Mouse (Mus musculus) right cerebral cortex, postnatal 10 days (tissue): Measurements from ENCODE around the gene Akap13.
"Not testable (repeated sequence)": the region's sequence is repeated elsewhere in the genome, so short reads cannot be mapped to it uniquely, and the experiment has no call there.

ENCODE experiments used
- DNase-seq, 2 experiments: peaks; one replicate each; pipeline ENCODE4 v3.0.0; 2021; ENCODE audit warnings: low spot score in 2 of 2

Akap13 gene

GRCm38 (mm10) chr7:75595268-75595667 lies 139.9 kb downstream of the Akap13 start:
- DNase-seq: no peak

GRCm38 (mm10) chr7:75596058-75596748 lies 140.9 kb downstream of the Akap13 start:
- no peak for DNase-seq

- no peak for DNase-seq
These were observed 142.5 kb downstream of the Akap13 start for GRCm38 (mm10) chr7:75597840-75598239.

- no peak for DNase-seq
These were observed 145.2 kb downstream of the Akap13 start for GRCm38 (mm10) chr7:75600360-75601075.

GRCm38 (mm10) chr7:75607248-75607647 lies 151.9 kb downstream of the Akap13 start:
- no peak for DNase-seq

GRCm38 (mm10) chr7:75608716-75609115 lies 153.4 kb downstream of the Akap13 start:
- DNase-seq: no peak

- no peak for DNase-seq
These were observed 154.3 kb downstream of the Akap13 start for GRCm38 (mm10) chr7:75609456-75610262.

GRCm38 (mm10) chr7:75610391-75610790 lies 155.1 kb downstream of the Akap13 start:
- DNase-seq: no peak

- no peak for DNase-seq
These were observed 156.1 kb downstream of the Akap13 start for GRCm38 (mm10) chr7:75611261-75611950.

- peak; percentile 35 to 45 for DNase-seq
These were observed 156.8 kb downstream of the Akap13 start for GRCm38 (mm10) chr7:75612000-75612682.

- no peak for DNase-seq
These were observed 157.3 kb downstream of the Akap13 start for GRCm38 (mm10) chr7:75612683-75613053.

- DNase-seq: no peak
These were observed 157.9 kb downstream of the Akap13 start for GRCm38 (mm10) chr7:75613240-75613639.

GRCm38 (mm10) chr7:75614826-75615225 lies 159.5 kb downstream of the Akap13 start:
- DNase-seq: no peak

GRCm38 (mm10) chr7:75617246-75617645 lies 161.9 kb downstream of the Akap13 start:
- DNase-seq: not testable (repeated sequence)

- no peak for DNase-seq
These were observed 163.4 kb downstream of the Akap13 start for GRCm38 (mm10) chr7:75618699-75619098.

- no peak for DNase-seq
These were observed 164.5 kb downstream of the Akap13 start for GRCm38 (mm10) chr7:75619875-75620274.

- no peak for DNase-seq
These were observed 165.1 kb downstream of the Akap13 start for GRCm38 (mm10) chr7:75620395-75620960.

GRCm38 (mm10) chr7:75620976-75621375 lies 165.6 kb downstream of the Akap13 start:
- DNase-seq: no peak

GRCm38 (mm10) chr7:75627831-75628230 lies 172.5 kb downstream of the Akap13 start:
- no peak for DNase-seq

- no peak for DNase-seq
These were observed 174.3 kb downstream of the Akap13 start for GRCm38 (mm10) chr7:75629669-75630068.

- no peak for DNase-seq
These were observed 177.6 kb downstream of the Akap13 start for GRCm38 (mm10) chr7:75632941-75633340.
